Mouse (Mus musculus) CH12.LX (cell line): ENCODE results near the gene Npw. TPM values are rescaled to one million over a fixed set of nuclear protein-coding genes. Genes with fewer than 3 reads are reported as not detected.

Experiments
- DNase-seq: peaks from one replicate; pipeline ENCODE4 v3.0.0-alpha.2; 2013; ENCODE audit errors: extremely low read depth
- H3K27ac ChIP-seq: 2 replicates; pipeline ENCODE4 v1.5.1; 2012; ENCODE audit warnings: low read depth, mild to moderate bottlenecking, control low read depth, moderate library complexity; ENCODE audit not compliant: insufficient read depth
- H3K27me3 ChIP-seq: replicated peaks from 2 replicates; pipeline ENCODE3; 2012; ENCODE audit warnings: inconsistent platforms
- H3K36me3 ChIP-seq, 2 experiments: replicated peaks in 1 of 2; 2 replicates each; pipeline versions ENCODE3 to v1.6.1; 2012; ENCODE audit warnings: inconsistent platforms in 1 of 2, low read length in 1 of 2, mild to moderate bottlenecking in 1 of 2, mixed read lengths in 1 of 2, moderate library complexity in 1 of 2; ENCODE audit not compliant: control insufficient read depth in 1 of 2, insufficient read depth in 1 of 2
- H3K4me1 ChIP-seq, 2 experiments: 2 replicates each; pipeline ENCODE4 v1.6.1; 2012; ENCODE audit warnings: inconsistent platforms in 1 of 2, moderate library complexity in 1 of 2; ENCODE audit not compliant: insufficient read depth in 2 of 2, control insufficient read depth in 1 of 2
- H3K4me2 ChIP-seq: 2 replicates; pipeline ENCODE4 v1.6.1; 2012; ENCODE audit warnings: low read depth, mild to moderate bottlenecking, control low read depth; ENCODE audit not compliant: poor library complexity, insufficient read depth, severe bottlenecking
- H3K4me3 ChIP-seq, 3 experiments: fragments of 150-350 bp in 1 of 3; sonication (generic) in 1 of 3; replicated peaks in 1 of 3; 2 replicates each; pipeline versions ENCODE3 to v1.5.1; 2011 to 2012; ENCODE audit warnings: low read depth in 2 of 3, low read length in 2 of 3, mild to moderate bottlenecking in 2 of 3, moderate library complexity in 2 of 3, control low read depth in 1 of 3, improper control_type of control experiment in 1 of 3, inconsistent platforms in 1 of 3, mixed read lengths in 1 of 3; ENCODE audit not compliant: poor library complexity in 1 of 3
- H3K79me2 ChIP-seq: replicated peaks from 2 replicates; pipeline ENCODE4 v1.6.1; 2012; ENCODE audit warnings: mild to moderate bottlenecking, moderate library complexity; ENCODE audit not compliant: control insufficient read depth, poor library complexity, insufficient read depth, severe bottlenecking; ENCODE audit errors: extremely low read depth
- H3K9ac ChIP-seq: 2 replicates; pipeline ENCODE4 v1.6.1; 2012; ENCODE audit warnings: low read depth, mild to moderate bottlenecking, control low read depth, moderate library complexity; ENCODE audit not compliant: insufficient read depth
- H3K9me3 ChIP-seq: replicated peaks from 2 replicates; pipeline ENCODE3; 2012; ENCODE audit warnings: low read length, inconsistent platforms, mixed read lengths
- BHLHE40 ChIP-seq: IDR thresholded peaks from 2 replicates; pipeline ENCODE4 v1.6.1; 2011; ENCODE audit warnings: mild to moderate bottlenecking, low read depth, low read length, improper control_type of control experiment
- E2F4 ChIP-seq: IDR thresholded peaks from 2 replicates; pipeline ENCODE4 v1.6.1; 2011; ENCODE audit warnings: low read depth, low read length, improper control_type of control experiment; ENCODE audit not compliant: insufficient replicate concordance
- ELF1 ChIP-seq: IDR thresholded peaks from 2 replicates; pipeline ENCODE4 v1.6.1; 2014; ENCODE audit warnings: low read depth, mild to moderate bottlenecking, inconsistent platforms, low read length, improper control_type of control experiment
- GABPA ChIP-seq: IDR thresholded peaks from 2 replicates; pipeline ENCODE4 v1.6.1; 2012; ENCODE audit warnings: low read depth, low read length, improper control_type of control experiment, inconsistent platforms; ENCODE audit not compliant: insufficient replicate concordance
- HCFC1 ChIP-seq: IDR thresholded peaks from 2 replicates; pipeline ENCODE4 v1.6.1; 2012; ENCODE audit warnings: low read depth, mild to moderate bottlenecking, inconsistent platforms, low read length, improper control_type of control experiment
- JUN ChIP-seq: IDR thresholded peaks from 2 replicates; pipeline ENCODE4 v1.6.1; 2011; ENCODE audit warnings: low read depth, mild to moderate bottlenecking, low read length, improper control_type of control experiment, moderate library complexity; ENCODE audit not compliant: insufficient read depth
- KAT2A ChIP-seq: IDR thresholded peaks from 2 replicates; pipeline ENCODE4 v1.6.1; 2012; ENCODE audit warnings: low read length, improper control_type of control experiment, inconsistent platforms; ENCODE audit not compliant: insufficient replicate concordance
- MAX ChIP-seq: IDR thresholded peaks from 2 replicates; pipeline ENCODE4 v1.6.1; 2011; ENCODE audit warnings: low read length, improper control_type of control experiment
- MAZ ChIP-seq: IDR thresholded peaks from 2 replicates; pipeline ENCODE4 v1.6.1; 2012; ENCODE audit warnings: low read depth, mild to moderate bottlenecking, inconsistent platforms, low read length, improper control_type of control experiment, moderate library complexity
- MXI1 ChIP-seq: IDR thresholded peaks from 2 replicates; pipeline ENCODE4 v1.6.1; 2011; ENCODE audit warnings: mild to moderate bottlenecking, low read depth, low read length, improper control_type of control experiment
- NELFE ChIP-seq: IDR thresholded peaks from 2 replicates; pipeline ENCODE4 v1.6.1; 2011; ENCODE audit warnings: low read depth, low read length, improper control_type of control experiment
- PAX5 ChIP-seq: IDR thresholded peaks from 2 replicates; pipeline ENCODE4 v1.6.1; 2012; ENCODE audit warnings: low read length, inconsistent platforms, mixed read lengths
- POLR2A ChIP-seq: IDR thresholded peaks from 2 replicates; pipeline ENCODE4 v1.6.1; 2011; ENCODE audit warnings: low read depth, mild to moderate bottlenecking, improper control_type of control experiment, low read length
- POLR2AphosphoS2 ChIP-seq: IDR thresholded peaks from 2 replicates; pipeline ENCODE4 v1.6.1; 2011; ENCODE audit warnings: low read depth, low read length, improper control_type of control experiment
- RAD21 ChIP-seq: IDR thresholded peaks from 2 replicates; pipeline ENCODE4 v1.6.1; 2011; ENCODE audit warnings: low read depth, mild to moderate bottlenecking, low read length, improper control_type of control experiment, moderate library complexity
- SMC3 ChIP-seq: IDR thresholded peaks from 2 replicates; pipeline ENCODE4 v1.6.1; 2011; ENCODE audit warnings: low read depth, low read length, improper control_type of control experiment
- USF1 ChIP-seq: IDR thresholded peaks from 2 replicates; pipeline ENCODE4 v1.6.1; 2014; ENCODE audit warnings: low read depth, mild to moderate bottlenecking, inconsistent platforms, low read length, improper control_type of control experiment
- USF2 ChIP-seq: conservative IDR thresholded peaks from 2 replicates; pipeline ENCODE4 v1.6.1; 2011; ENCODE audit warnings: low read depth, low read length, improper control_type of control experiment
- ZNF384 ChIP-seq: IDR thresholded peaks from 2 replicates; pipeline ENCODE4 v1.6.1; 2012; ENCODE audit warnings: low read depth, low read length, improper control_type of control experiment, inconsistent platforms
- dilution Hi-C: fragments of 300-500 bp; cut with MboI; formaldehyde crosslinking; loops from 2 replicates; pipeline ENCODE4 v1.14.3; 2020; ENCODE audit warnings: low sequenced_read_pairs; ENCODE audit not compliant: extremely low pct_unique_long_range_greater_than_20kb, extremely low pct_ligation_motif_present
- in situ Hi-C: fragments of 300-500 bp; cut with MboI; formaldehyde crosslinking; loops from 3 replicates; pipeline ENCODE4 v1.14.3; 2019; ENCODE audit warnings: low sequenced_read_pairs, low pct_ligation_motif_present, low pct_unique_long_range_greater_than_20kb, mixed read lengths
- polyA plus RNA-seq: library from polyadenylated mRNA; unstranded; fragments of >175 nt; gene quantifications from 2 replicates; pipeline ENCODE4 v1.2.1, GENCODE M21; 2012; ENCODE audit warnings: low read depth; ENCODE audit not compliant: insufficient read length
- total RNA-seq, 2 experiments: library from RNA; depleted of rRNA; stranded (reverse); fragments of 300-350 nt in 1 of 2; fragments of >200 nt in 1 of 2; gene quantifications; 2 replicates each; pipeline ENCODE4 v1.2.3; 2012 to 2014

Gene Npw
- total and polyA plus RNA-seq, 3 experiments: not detected

DNA sequence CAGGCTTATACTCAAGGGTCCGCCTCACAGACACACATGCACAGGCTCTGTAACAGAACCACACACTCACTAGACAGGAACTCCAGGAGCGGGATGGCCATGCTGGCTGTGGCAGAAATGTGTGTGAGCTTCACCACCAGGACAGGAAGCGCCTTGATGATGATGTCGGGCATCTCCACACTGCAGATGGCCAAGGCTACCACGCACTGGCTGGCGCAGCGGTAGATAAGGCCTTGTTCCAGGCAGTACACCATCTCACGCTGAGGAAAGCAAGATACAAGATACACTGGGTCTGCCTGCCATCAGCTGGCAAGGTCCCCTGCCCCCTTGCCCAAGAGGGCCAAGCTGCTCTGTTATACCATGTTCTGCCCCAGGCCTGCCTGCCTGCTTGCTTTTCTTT lies 49.4 kb downstream of the Npw start:
- Histone ChIP-seq H3K4me2 (no peak overlapping the region), H3K9ac (no peak overlapping the region), H3K27me3 (no peaks in the 10 kb centered on the region), H3K4me1 (peaks cover 11 to 26% of the 10 kb centered on the region in 2 experiments), H3K4me3 (no peak overlapping the region), H3K36me3 (peaks cover 50 to 80% of the 10 kb centered on the region in 2 experiments), H3K27ac (no peak overlapping the region), H3K9me3 (no peaks in the 10 kb centered on the region), H3K79me2 (no peaks in the 10 kb centered on the region)
- TF ChIP-seq MAZ (no peak), BHLHE40 (no peak), NELFE (no peak), POLR2A (no peak), ELF1 (no peak)
- no peak for DNase-seq
- dilution Hi-C loops (no loop called here), in situ Hi-C loops (no loop called here)

GRCm38 (mm10) chr17:24608370-24608769 lies 49.9 kb downstream of the Npw start:
- in situ Hi-C loops: no loop called here
- peaks cover 45 to 77% of the 10 kb centered on the region in 2 experiments for H3K36me3 ChIP-seq
- no peak overlapping the region for H3K4me2 ChIP-seq
- no peaks in the 10 kb centered on the region for H3K9me3 ChIP-seq
- H3K4me3 ChIP-seq: no peak overlapping the region
- H3K27ac ChIP-seq: no peak overlapping the region
- no peak for TF ChIP-seq BHLHE40
- no peak for TF ChIP-seq HCFC1
- no peak for TF ChIP-seq MXI1
- no peak for TF ChIP-seq POLR2A
- no peak for TF ChIP-seq RAD21
- no peak for TF ChIP-seq POLR2AphosphoS2
- no peak for TF ChIP-seq ZNF384
- TF ChIP-seq GABPA: no peak
- no peak for TF ChIP-seq PAX5
- TF ChIP-seq USF2: no peak
- TF ChIP-seq MAX: no peak
- TF ChIP-seq USF1: no peak
- no peak for TF ChIP-seq JUN
- no peak for TF ChIP-seq E2F4
- TF ChIP-seq ELF1: no peak
- no peak for TF ChIP-seq KAT2A
- TF ChIP-seq NELFE: no peak
- no peak for TF ChIP-seq MAZ
- no peak for TF ChIP-seq SMC3
- TF ChIP-seq, all 38 proteins: peak for 0
- H3K79me2 ChIP-seq: no peaks in the 10 kb centered on the region
- no peaks in the 10 kb centered on the region for H3K27me3 ChIP-seq
- DNase-seq: no peak
- dilution Hi-C loops: no loop called here
- H3K9ac ChIP-seq: no peak overlapping the region
- peaks cover 11 to 26% of the 10 kb centered on the region in 2 experiments for H3K4me1 ChIP-seq

Other genes starting within 250 kb of the Npw start
Only the 20 nearest of the 34 such genes appear.
- gene Mlst8, start 179.4 kb downstream of the Npw start, total RNA-seq (2012; rRNA removed): 10.0 and 13.6 TPM in 2 replicates
- 10.9 and 14.0 TPM in 2 replicates for gene Mlst8, start 179.4 kb downstream of the Npw start, total RNA-seq (2014; rRNA removed)
- gene Mlst8, start 179.4 kb downstream of the Npw start, polyA plus RNA-seq: 21.8 and 24.7 TPM in 2 replicates
- gene Caskin1, start 169.9 kb downstream of the Npw start, total RNA-seq (2012; rRNA removed): 0.08 and 0.21 TPM in 2 replicates
- gene Caskin1, start 169.9 kb downstream of the Npw start, total RNA-seq (2014; rRNA removed): not detected in 2 replicates
- 0.71 and 0.80 TPM in 2 replicates for gene Caskin1, start 169.9 kb downstream of the Npw start, polyA plus RNA-seq
- gene Traf7, start 130.5 kb downstream of the Npw start, total RNA-seq (2012; rRNA removed): 122 and 127 TPM in 2 replicates
- gene Traf7, start 130.5 kb downstream of the Npw start, total RNA-seq (2014; rRNA removed): 109 and 114 TPM in 2 replicates
- gene Traf7, start 130.5 kb downstream of the Npw start, polyA plus RNA-seq: 167 and 176 TPM in 2 replicates
- gene Rab26, start 124.2 kb downstream of the Npw start, total RNA-seq (2012; rRNA removed): 1.3 and 2.2 TPM in 2 replicates
- 0.36 TPM in 1 of 2 replicates, not detected in the other for gene Rab26, start 124.2 kb downstream of the Npw start, total RNA-seq (2014; rRNA removed)
- gene Rab26, start 124.2 kb downstream of the Npw start, polyA plus RNA-seq: 0.40 and 0.74 TPM in 2 replicates
- 11.1 and 13.4 TPM in 2 replicates for gene Pkd1, start 108.6 kb downstream of the Npw start, total RNA-seq (2012; rRNA removed)
- 2.7 and 2.8 TPM in 2 replicates for gene Pkd1, start 108.6 kb downstream of the Npw start, total RNA-seq (2014; rRNA removed)
- gene Pkd1, start 108.6 kb downstream of the Npw start, polyA plus RNA-seq: 7.5 and 8.3 TPM in 2 replicates
- 35.2 and 35.4 TPM in 2 replicates for gene Tsc2, start 25.8 kb downstream of the Npw start, total RNA-seq (2012; rRNA removed)
- gene Tsc2, start 25.8 kb downstream of the Npw start, total RNA-seq (2014; rRNA removed): 7.8 and 9.1 TPM in 2 replicates
- 54.4 and 69.8 TPM in 2 replicates for gene Tsc2, start 25.8 kb downstream of the Npw start, polyA plus RNA-seq
- 21.9 and 24.0 TPM in 2 replicates for gene Nthl1, start 25.8 kb downstream of the Npw start, total RNA-seq (2012; rRNA removed)
- 20.1 TPM in 2 replicates for gene Nthl1, start 25.8 kb downstream of the Npw start, total RNA-seq (2014; rRNA removed)
- 20.4 and 25.7 TPM in 2 replicates for gene Nthl1, start 25.8 kb downstream of the Npw start, polyA plus RNA-seq
- 4.4 and 5.5 TPM in 2 replicates for gene Slc9a3r2, start 8.1 kb downstream of the Npw start, total RNA-seq (2012; rRNA removed)
- gene Slc9a3r2, start 8.1 kb downstream of the Npw start, total RNA-seq (2014; rRNA removed): 1.8 and 2.1 TPM in 2 replicates
- gene Slc9a3r2, start 8.1 kb downstream of the Npw start, polyA plus RNA-seq: 4.8 and 5.1 TPM in 2 replicates
- 27.9 and 31.8 TPM in 2 replicates for gene Zfp598, start 11.2 kb upstream of the Npw start, total RNA-seq (2012; rRNA removed)
- gene Zfp598, start 11.2 kb upstream of the Npw start, total RNA-seq (2014; rRNA removed): 22.1 and 23.4 TPM in 2 replicates
- 43.5 and 54.0 TPM in 2 replicates for gene Zfp598, start 11.2 kb upstream of the Npw start, polyA plus RNA-seq
- 2.2 and 3.9 TPM in 2 replicates for gene Syngr3, start 31.5 kb upstream of the Npw start, total RNA-seq (2012; rRNA removed)
- 0.23 and 0.32 TPM in 2 replicates for gene Syngr3, start 31.5 kb upstream of the Npw start, total RNA-seq (2014; rRNA removed)
- 0.33 and 0.35 TPM in 2 replicates for gene Syngr3, start 31.5 kb upstream of the Npw start, polyA plus RNA-seq
- 102 and 105 TPM in 2 replicates for gene Gfer, start 37.7 kb upstream of the Npw start, total RNA-seq (2012; rRNA removed)
- 67.6 and 69.1 TPM in 2 replicates for gene Gfer, start 37.7 kb upstream of the Npw start, total RNA-seq (2014; rRNA removed)
- gene Gfer, start 37.7 kb upstream of the Npw start, polyA plus RNA-seq: 94.8 and 100.0 TPM in 2 replicates
- 0.80 and 0.89 TPM in 2 replicates for gene Noxo1, start 37.8 kb upstream of the Npw start, total RNA-seq (2012; rRNA removed)
- 0.47 and 0.54 TPM in 2 replicates for gene Noxo1, start 37.8 kb upstream of the Npw start, total RNA-seq (2014; rRNA removed)
- gene Noxo1, start 37.8 kb upstream of the Npw start, polyA plus RNA-seq: 0.95 and 2.5 TPM in 2 replicates
- 98.0 and 122 TPM in 2 replicates for gene Tbl3, start 49.2 kb upstream of the Npw start, total RNA-seq (2012; rRNA removed)
- 99.7 and 105 TPM in 2 replicates for gene Tbl3, start 49.2 kb upstream of the Npw start, total RNA-seq (2014; rRNA removed)
- 101 and 104 TPM in 2 replicates for gene Tbl3, start 49.2 kb upstream of the Npw start, polyA plus RNA-seq
- 0.38 and 0.59 TPM in 2 replicates for gene Rnf151, start 59.6 kb upstream of the Npw start, total RNA-seq (2012; rRNA removed)
- not detected in 2 replicates for gene Rnf151, start 59.6 kb upstream of the Npw start, total RNA-seq (2014; rRNA removed)
- gene Rnf151, start 59.6 kb upstream of the Npw start, polyA plus RNA-seq: 0.20 and 0.34 TPM in 2 replicates
- gene Rps2, start 59.7 kb upstream of the Npw start, total RNA-seq (2012; rRNA removed): 5,102 and 6,050 TPM in 2 replicates
- 5,117 and 5,410 TPM in 2 replicates for gene Rps2, start 59.7 kb upstream of the Npw start, total RNA-seq (2014; rRNA removed)
- gene Rps2, start 59.7 kb upstream of the Npw start, polyA plus RNA-seq: 1,976 and 2,057 TPM in 2 replicates
- gene Ndufb10, start 66.0 kb upstream of the Npw start, total RNA-seq (2012; rRNA removed): 188 and 207 TPM in 2 replicates
- gene Ndufb10, start 66.0 kb upstream of the Npw start, total RNA-seq (2014; rRNA removed): 207 and 208 TPM in 2 replicates
- 136 and 155 TPM in 2 replicates for gene Ndufb10, start 66.0 kb upstream of the Npw start, polyA plus RNA-seq
- gene Rpl3l, start 69.4 kb upstream of the Npw start, total RNA-seq (2012; rRNA removed): 0.17 TPM in 1 of 2 replicates, not detected in the other
- gene Rpl3l, start 69.4 kb upstream of the Npw start, total RNA-seq (2014; rRNA removed): 0.24 TPM in 1 of 2 replicates, not detected in the other
- 0.79 and 0.91 TPM in 2 replicates for gene Rpl3l, start 69.4 kb upstream of the Npw start, polyA plus RNA-seq
- 38.4 and 39.7 TPM in 2 replicates for gene Msrb1, start 78.2 kb upstream of the Npw start, total RNA-seq (2012; rRNA removed)
- 21.3 and 26.9 TPM in 2 replicates for gene Msrb1, start 78.2 kb upstream of the Npw start, total RNA-seq (2014; rRNA removed)
- gene Msrb1, start 78.2 kb upstream of the Npw start, polyA plus RNA-seq: 60.5 and 70.0 TPM in 2 replicates
- gene Hs3st6, start 94.5 kb upstream of the Npw start, total RNA-seq (2012; rRNA removed): 0.30 TPM in 1 of 2 replicates, not detected in the other
- not detected in 2 replicates for gene Hs3st6, start 94.5 kb upstream of the Npw start, total RNA-seq (2014; rRNA removed)
- gene Hs3st6, start 94.5 kb upstream of the Npw start, polyA plus RNA-seq: not detected in 2 replicates
- 0.08 and 0.30 TPM in 2 replicates for gene Meiob, start 145.8 kb upstream of the Npw start, total RNA-seq (2012; rRNA removed)
- gene Meiob, start 145.8 kb upstream of the Npw start, total RNA-seq (2014; rRNA removed): 0.22 and 0.40 TPM in 2 replicates
- gene Meiob, start 145.8 kb upstream of the Npw start, polyA plus RNA-seq: 0.15 and 0.23 TPM in 2 replicates